Mouse (Mus musculus) ES-Bruce4 (cell line): ENCODE measurements around the gene Vmn1r217. TPM values are rescaled to one million over a fixed set of nuclear protein-coding genes. Genes with fewer than 3 reads are reported as not detected.
"Not testable (repeated sequence)": the region's sequence is repeated elsewhere in the genome, so short reads cannot be mapped to it uniquely, and the experiment has no call there.

Experiments
- H3K27ac ChIP-seq: 2 replicates; pipeline ENCODE4 v1.5.1; 2012; ENCODE audit warnings: low read length, inconsistent platforms; ENCODE audit not compliant: insufficient read depth
- H3K27me3 ChIP-seq: 2 replicates; pipeline ENCODE4 v1.6.1; 2012; ENCODE audit warnings: mild to moderate bottlenecking, low read length, inconsistent platforms; ENCODE audit not compliant: control insufficient read depth, poor library complexity, insufficient read depth, severe bottlenecking
- H3K36me3 ChIP-seq: 2 replicates; pipeline ENCODE4 v1.6.1; 2012; ENCODE audit warnings: inconsistent platforms, mild to moderate bottlenecking, low read length, moderate library complexity; ENCODE audit not compliant: control insufficient read depth, poor library complexity, insufficient read depth, severe bottlenecking
- H3K4me1 ChIP-seq: one replicate; pipeline ENCODE4 v1.8.1; 2011; ENCODE audit warnings: low read length; ENCODE audit not compliant: control insufficient read depth, insufficient read depth
- H3K4me3 ChIP-seq: 2 replicates; pipeline ENCODE4 v1.5.1; 2011; ENCODE audit warnings: low read depth, mild to moderate bottlenecking, low read length
- H3K9ac ChIP-seq: 2 replicates; pipeline ENCODE4 v1.6.1; 2012; ENCODE audit warnings: low read depth, mild to moderate bottlenecking, inconsistent platforms; ENCODE audit not compliant: poor library complexity, severe bottlenecking
- H3K9me3 ChIP-seq: replicated peaks from 2 replicates; pipeline ENCODE4 v1.6.1; 2012; ENCODE audit warnings: mild to moderate bottlenecking, low read length, inconsistent platforms; ENCODE audit not compliant: control insufficient read depth, poor library complexity, insufficient read depth, severe bottlenecking
- CTCF ChIP-seq: IDR thresholded peaks from one replicate; pipeline ENCODE4 v1.8.1; 2011; ENCODE audit warnings: low read depth, low read length
- EP300 ChIP-seq: IDR thresholded peaks from 2 replicates; pipeline ENCODE4 v1.6.1; 2011; ENCODE audit warnings: low read depth, low read length; ENCODE audit not compliant: insufficient read depth
- POLR2A ChIP-seq: IDR thresholded peaks from one replicate; pipeline ENCODE4 v1.8.1; 2011; ENCODE audit warnings: low read length; ENCODE audit not compliant: insufficient read depth
- polyA plus RNA-seq: library from polyadenylated mRNA; stranded (reverse); fragments of >200 nt; gene quantifications from 2 replicates; pipeline ENCODE4 v1.2.4, GENCODE M21; 2011; ENCODE audit warnings: low read depth; ENCODE audit not compliant: missing spikeins, insufficient read depth, insufficient read length

The Vmn1r217 gene
- not detected in 2 replicates for polyA plus RNA-seq

DNA sequence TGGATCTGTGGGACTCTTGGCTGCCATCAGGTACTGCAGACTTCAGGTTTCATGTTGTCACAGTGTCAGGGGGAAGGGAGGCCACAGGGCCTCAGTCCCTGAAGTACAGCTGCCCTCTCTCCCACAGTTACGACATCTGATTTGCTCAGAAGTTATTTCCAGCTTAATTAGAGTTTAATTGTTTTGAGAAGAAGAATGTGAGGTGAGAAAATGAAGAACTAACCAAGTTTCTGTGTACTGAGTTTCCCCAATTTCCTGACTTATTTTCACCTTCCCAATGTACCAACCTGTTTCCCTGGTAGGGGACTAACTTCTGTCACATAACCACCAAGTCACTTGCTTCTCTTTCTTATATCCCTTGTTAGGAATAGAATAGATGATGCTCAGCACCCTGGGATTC, at the start of gene Vmn1r217:
Gene Vmn1r217 (minus strand): TSS at position 101 of the 400 bp plus-strand sequence.
- H3K27ac ChIP-seq, H3K9me3 ChIP-seq, H3K4me1 ChIP-seq, H3K9ac ChIP-seq, H3K36me3 ChIP-seq, H3K4me3 ChIP-seq, H3K27me3 ChIP-seq: not testable (repeated sequence)

DNA sequence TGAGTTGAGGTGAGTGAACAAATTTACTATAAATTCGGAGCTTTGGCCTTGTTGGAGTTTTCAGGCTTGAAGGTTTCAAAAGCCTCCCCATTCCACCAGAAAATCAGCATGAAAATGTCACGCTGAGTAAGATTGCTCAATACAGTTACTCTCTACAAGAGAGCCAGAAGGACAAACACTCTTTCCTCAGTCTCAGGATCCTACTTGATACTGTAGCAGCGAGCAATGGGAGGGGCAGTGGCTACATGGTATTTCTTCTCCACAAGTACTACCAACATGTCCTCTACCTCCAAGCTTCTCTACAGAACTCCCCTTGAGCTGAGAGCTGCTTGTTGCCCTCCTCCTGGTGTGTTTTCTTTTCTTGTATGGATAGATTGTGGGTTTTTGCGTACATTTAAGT, 48.4 kb upstream of the Vmn1r217 start:
- H3K36me3 ChIP-seq, H3K4me3 ChIP-seq, H3K27ac ChIP-seq, H3K4me1 ChIP-seq, H3K27me3 ChIP-seq, H3K9ac ChIP-seq: not testable (repeated sequence)
- H3K9me3 ChIP-seq = peaks cover 14% of the 10 kb centered on the region

DNA sequence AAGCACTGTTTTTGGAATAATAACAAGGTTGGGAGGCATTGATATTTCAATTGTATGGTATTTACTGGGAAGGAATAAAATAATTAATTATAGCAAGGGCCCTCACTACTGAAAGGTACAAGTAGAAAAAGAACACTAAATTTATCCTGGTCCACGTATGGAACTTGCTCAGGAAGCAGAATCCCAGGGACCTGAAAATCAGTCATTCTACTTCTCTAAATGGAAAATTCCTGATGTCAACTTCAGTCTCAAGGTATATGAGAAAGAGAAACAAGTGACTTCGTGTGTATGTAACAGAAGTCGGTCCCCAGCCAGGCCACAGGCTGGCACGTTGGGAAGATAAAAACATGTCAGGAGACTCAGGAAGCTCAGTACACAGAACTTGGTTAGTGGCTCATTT, 41.0 kb upstream of the Vmn1r217 start, which contains the start of gene Vmn1r219:
Gene Vmn1r219 (plus strand): TSS at position 301 of the 400 bp plus-strand sequence.
- Histone ChIP-seq H3K27me3 (no peaks in the 10 kb centered on the region), H3K4me1 (no peaks in the 10 kb centered on the region), H3K9me3 (no peaks in the 10 kb centered on the region), H3K9ac (no peak within 1 kb of the TSS), H3K4me3 (no peak within 1 kb of the TSS), H3K36me3 (no peaks in the 10 kb centered on the region), H3K27ac (no peak within 1 kb of the TSS)
- TF ChIP-seq EP300 = no peak
- no peak for TF ChIP-seq CTCF
- no peak for TF ChIP-seq POLR2A

- Histone ChIP-seq H3K27me3 (no peaks in the 10 kb centered on the region), H3K4me3 (no peak overlapping the region), H3K9ac (no peak overlapping the region), H3K4me1 (no peaks in the 10 kb centered on the region), H3K36me3 (no peaks in the 10 kb centered on the region), H3K9me3 (no peaks in the 10 kb centered on the region), H3K27ac (no peak overlapping the region)
- TF ChIP-seq CTCF = no peak
- no peak for TF ChIP-seq EP300
- no peak for TF ChIP-seq POLR2A
Observed at GRCm38 (mm10) chr13:23157848-23158247, 39.8 kb upstream of the Vmn1r217 start.

GRCm38 (mm10) chr13:23138880-23139279, 20.9 kb upstream of the Vmn1r217 start:
- H3K36me3 ChIP-seq = no peaks in the 10 kb centered on the region
- no peaks in the 10 kb centered on the region for H3K9me3 ChIP-seq
- TF ChIP-seq CTCF (no peak), EP300 (no peak), POLR2A (no peak)
- no peak overlapping the region for H3K4me3 ChIP-seq
- no peak overlapping the region for H3K27ac ChIP-seq
- no peaks in the 10 kb centered on the region for H3K27me3 ChIP-seq
- no peaks in the 10 kb centered on the region for H3K4me1 ChIP-seq
- H3K9ac ChIP-seq = no peak overlapping the region

DNA sequence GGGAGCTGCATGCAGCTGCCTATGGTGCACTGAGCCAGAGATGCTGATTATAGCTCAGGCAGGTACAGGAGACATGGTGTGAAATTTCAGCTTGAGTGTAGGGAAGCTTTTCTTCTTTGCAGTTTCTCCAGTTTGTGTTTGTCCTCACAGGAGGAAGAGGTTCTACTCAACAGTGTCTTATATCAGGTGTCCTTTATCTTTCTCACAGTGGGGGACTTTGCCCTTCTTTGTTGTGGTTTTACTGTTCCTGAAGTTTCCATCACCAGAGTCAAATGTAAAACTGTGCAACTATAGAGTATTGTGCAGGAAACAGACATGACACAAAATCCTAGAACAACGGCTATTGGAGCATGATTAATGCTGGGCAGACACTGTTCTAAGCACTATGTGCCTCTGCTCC, 15.5 kb upstream of the Vmn1r217 start:
- TF ChIP-seq POLR2A = no peak
- TF ChIP-seq CTCF = no peak
- TF ChIP-seq EP300 = no peak
- Histone ChIP-seq H3K9me3 (no peaks in the 10 kb centered on the region), H3K27me3 (no peaks in the 10 kb centered on the region)

More for the DNA sequence above, 15.5 kb upstream of the Vmn1r217 start:
- H3K36me3 ChIP-seq = no peaks in the 10 kb centered on the region
- H3K27ac ChIP-seq = no peak overlapping the region
- no peak overlapping the region for H3K9ac ChIP-seq
- H3K4me3 ChIP-seq = no peak overlapping the region
- H3K4me1 ChIP-seq = no peaks in the 10 kb centered on the region
